10 mouse cellular contexts compared by ENCODE assay signal in the genomic region with DNA sequence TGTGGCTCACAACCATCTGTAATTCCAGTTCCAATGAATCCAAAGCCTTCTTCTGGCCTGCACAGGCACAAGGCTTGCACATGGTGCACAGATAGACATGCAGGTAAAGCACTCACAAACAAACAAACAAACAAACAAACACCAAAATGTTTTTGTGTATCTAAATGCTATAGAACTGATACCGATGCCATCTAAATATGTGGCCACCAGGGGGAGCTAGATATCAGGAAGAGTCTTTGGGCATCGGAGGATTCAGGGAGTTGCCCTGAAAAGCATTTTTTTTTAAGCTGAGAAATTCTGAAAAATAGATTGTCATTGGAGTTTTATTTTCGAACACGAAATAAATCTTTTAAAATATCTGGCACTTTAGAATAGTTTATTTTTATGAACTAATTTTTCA. TPM values are rescaled to one million over a fixed set of nuclear protein-coding genes. Genes with fewer than 3 reads are reported as not detected.
DNase-seq lines count a peak whose midpoint lies in the region; ATAC-seq and TF ChIP-seq lines count a peak whose summit lies in the region.
"Had no signal": no experiment of that assay in that cellular context is flagged by ENCODE, and none has a peak within 500 bp of the region (broad histone marks: within the 10 kb centered on the region; RNA-seq: fewer than 3 reads in every experiment).

No protein-coding gene starts in this region.

- no peak overlapping the region for H3K27ac ChIP-seq in kidney, embryonic 14.5 days (ENCODE audit: low read depth, low read length)
- no peak overlapping the region for H3K27ac ChIP-seq in forebrain, embryonic 16.5 days (ENCODE audit: low read length)
- H3K27ac ChIP-seq: embryonic facial prominence, embryonic 13.5 days had no signal

- DNase-seq in kidney, adult 18-20 months = peak; percentile 51
- DNase-seq in G1E (ENCODE audit: low spot score) = peak; percentile 13
- DNase-seq in cerebellum, adult 11-12 months = peak; percentile 15
- peak; percentile 25 for DNase-seq in large intestine, adult 2 months (ENCODE audit: low read depth, low spot score)
- DNase-seq in lung, postnatal 14 days = peak; percentile 79
- peak; percentile 80 for DNase-seq in splenic B cell, adult 2 months (ENCODE audit: low read depth, low spot score)

- 21% methylated on average over 4 of the region's 4 CpGs for WGBS in kidney, embryonic 14.5 days
- WGBS in forebrain, embryonic 16.5 days = 16% methylated on average over 4 of the region's 4 CpGs
- WGBS in large intestine, adult 2 months = 8% methylated on average over 4 of the region's 4 CpGs

- TF ChIP-seq CTCF in G1E (IDR thresholded peaks at IDR 0.05; ENCODE audit: low read depth, low read length) = peak; percentile 34; the same call in 1 of the 2 replicates

- no peaks in the 10 kb centered on the region for H3K4me1 ChIP-seq in kidney, embryonic 14.5 days (ENCODE audit: control insufficient read depth, insufficient read depth, low read length)
- no peaks in the 10 kb centered on the region for H3K4me1 ChIP-seq in G1E (ENCODE audit: insufficient read depth, low read depth, low read length)
- H3K4me1 ChIP-seq in forebrain, embryonic 16.5 days (replicated peaks; ENCODE audit: control insufficient read depth, insufficient read depth, low read length) = no peaks in the 10 kb centered on the region
- H3K4me1 ChIP-seq: embryonic facial prominence, embryonic 13.5 days had no signal

- ATAC-seq in kidney, embryonic 14.5 days (ENCODE audit: low FRiP score, low TSS enrichment) = no peak
- no peak for ATAC-seq in G1E (ENCODE audit: extremely low read depth, insufficient number of reproducible peaks, low FRiP score, poor library complexity, severe bottlenecking)
- peak; percentile 50; the same call in 1 of the 2 replicates for ATAC-seq in forebrain, embryonic 16.5 days

- H3K4me2 ChIP-seq in kidney, embryonic 14.5 days (replicated peaks; ENCODE audit: low read depth, low read length) = no peak overlapping the region
- no peak overlapping the region for H3K4me2 ChIP-seq in forebrain, embryonic 16.5 days (ENCODE audit: low read length)
- H3K4me2 ChIP-seq: embryonic facial prominence, embryonic 13.5 days had no signal

- no peak overlapping the region for H3K9ac ChIP-seq in kidney, embryonic 14.5 days (ENCODE audit: low read depth, low read length)
- H3K9ac ChIP-seq in forebrain, embryonic 16.5 days (replicated peaks; ENCODE audit: low read depth, low read length) = no peak overlapping the region
- H3K9ac ChIP-seq: embryonic facial prominence, embryonic 13.5 days had no signal

- H3K36me3 ChIP-seq in kidney, embryonic 14.5 days (ENCODE audit: control insufficient read depth, insufficient read depth, low read length) = no peaks in the 10 kb centered on the region
- H3K36me3 ChIP-seq in G1E (replicated peaks) = no peaks in the 10 kb centered on the region
- H3K36me3 ChIP-seq in forebrain, embryonic 16.5 days (ENCODE audit: control insufficient read depth, insufficient read depth) = no peaks in the 10 kb centered on the region
- H3K36me3 ChIP-seq in splenic B cell, adult 2 months (ENCODE audit: control insufficient read depth, insufficient read depth, low read length, poor library complexity, severe bottlenecking) = no peaks in the 10 kb centered on the region
- H3K36me3 ChIP-seq: embryonic facial prominence, embryonic 13.5 days had no signal

- H3K9me3 ChIP-seq in kidney, embryonic 14.5 days (ENCODE audit: control insufficient read depth, low read length) = no peaks in the 10 kb centered on the region
- no peaks in the 10 kb centered on the region for H3K9me3 ChIP-seq in G1E (replicated peaks)
- no peaks in the 10 kb centered on the region for H3K9me3 ChIP-seq in forebrain, embryonic 16.5 days (ENCODE audit: control insufficient read depth, low read length)
- H3K9me3 ChIP-seq: embryonic facial prominence, embryonic 13.5 days had no signal

- H3K27me3 ChIP-seq in kidney, embryonic 14.5 days (ENCODE audit: control insufficient read depth, insufficient read depth, low read length) = no peaks in the 10 kb centered on the region
- H3K27me3 ChIP-seq in G1E (ENCODE audit: insufficient read depth, low read length) = peaks cover 22% of the 10 kb centered on the region
- H3K27me3 ChIP-seq in forebrain, embryonic 16.5 days (replicated peaks; ENCODE audit: control insufficient read depth, insufficient read depth, low read length) = no peaks in the 10 kb centered on the region
- no peaks in the 10 kb centered on the region for H3K27me3 ChIP-seq in splenic B cell, adult 2 months (ENCODE audit: control insufficient read depth, insufficient read depth, low read length, poor library complexity, severe bottlenecking)
- H3K27me3 ChIP-seq: embryonic facial prominence, embryonic 13.5 days had no signal

- H3K4me3 ChIP-seq in kidney, embryonic 14.5 days (ENCODE audit: low read length) = no peak overlapping the region
- H3K4me3 ChIP-seq in G1E (ENCODE audit: low read depth, low read length) = no peak overlapping the region
- H3K4me3 ChIP-seq in forebrain, embryonic 16.5 days (replicated peaks; ENCODE audit: low read length) = no peak overlapping the region
- H3K4me3 ChIP-seq: embryonic facial prominence, embryonic 13.5 days; megakaryocyte, embryonic 14.5 days had no signal

RNA-seq across cellular contexts. Expression of a gene that starts 43.8 kb away (rescaled TPM):
- polyA plus RNA-seq in kidney, embryonic 14.5 days (2014; fragmentation: Nextera tagmentation; extraction: Ambion mirVana) = 47.0 and 60.9 TPM in 2 replicates
- total RNA-seq in G1E (2014; fragmentation: Nextera tagmentation) (54.1 and 58.2 TPM in 2 replicates), G1E (2017) (59.9 and 63.9 TPM in 2 replicates)
- 19.0 and 20.4 TPM in 2 replicates for polyA plus RNA-seq in G1E (2012)
- polyA plus RNA-seq in forebrain, embryonic 16.5 days (2015; fragmentation: Nextera tagmentation; extraction: Ambion mirVana) = 38.9 and 46.4 TPM in 2 replicates
- 40.6 and 78.6 TPM in 2 replicates for polyA plus RNA-seq in large intestine, adult 2 months (2012; rRNA removed)

RNA-seq across cellular contexts. Expression of a gene that starts 44.2 kb away (rescaled TPM):
- polyA plus RNA-seq in kidney, embryonic 14.5 days (2014; fragmentation: Nextera tagmentation; extraction: Ambion mirVana) = 30.9 and 35.6 TPM in 2 replicates
- total RNA-seq in G1E (2014; fragmentation: Nextera tagmentation) = 48.3 and 48.5 TPM in 2 replicates
- 16.0 and 17.4 TPM in 2 replicates for total RNA-seq in G1E (2017)
- polyA plus RNA-seq in G1E (2012) = 2.3 and 3.4 TPM in 2 replicates
- polyA plus RNA-seq in forebrain, embryonic 16.5 days (2015; fragmentation: Nextera tagmentation; extraction: Ambion mirVana) = 9.9 and 11.3 TPM in 2 replicates
- 1.7 and 1.9 TPM in 2 replicates for polyA plus RNA-seq in large intestine, adult 2 months (2012; rRNA removed)

Comparison
In these comparisons a context has a peak if more than half of its experiments do, and no peak if none do; other contexts are left out.
1. DNase-seq: peak in every context shown above with its lines; median percentile 80 in splenic B cell, adult 2 months; 79 in lung, postnatal 14 days; 51 in kidney, adult 18-20 months; 25 in large intestine, adult 2 months; 15 in cerebellum, adult 11-12 months; 13 in G1E.